Mouse (Mus musculus) CH12.LX (cell line): ENCODE measurements around the gene Gipc2. TPM values are rescaled to one million over a fixed set of nuclear protein-coding genes. Genes with fewer than 3 reads are reported as not detected.

Source experiments
- DNase-seq: peaks from one replicate; pipeline ENCODE4 v3.0.0-alpha.2; 2013; ENCODE audit errors: extremely low read depth
- H3K27ac ChIP-seq: 2 replicates; pipeline ENCODE4 v1.5.1; 2012; ENCODE audit warnings: low read depth, mild to moderate bottlenecking, control low read depth, moderate library complexity; ENCODE audit not compliant: insufficient read depth
- H3K27me3 ChIP-seq: replicated peaks from 2 replicates; pipeline ENCODE3; 2012; ENCODE audit warnings: inconsistent platforms
- H3K36me3 ChIP-seq, 2 experiments: replicated peaks in 1 of 2; 2 replicates each; pipeline versions ENCODE3 to v1.6.1; 2012; ENCODE audit warnings: inconsistent platforms in 1 of 2, low read length in 1 of 2, mild to moderate bottlenecking in 1 of 2, mixed read lengths in 1 of 2, moderate library complexity in 1 of 2; ENCODE audit not compliant: control insufficient read depth in 1 of 2, insufficient read depth in 1 of 2
- H3K4me1 ChIP-seq, 2 experiments: 2 replicates each; pipeline ENCODE4 v1.6.1; 2012; ENCODE audit warnings: inconsistent platforms in 1 of 2, moderate library complexity in 1 of 2; ENCODE audit not compliant: insufficient read depth in 2 of 2, control insufficient read depth in 1 of 2
- H3K4me2 ChIP-seq: 2 replicates; pipeline ENCODE4 v1.6.1; 2012; ENCODE audit warnings: low read depth, mild to moderate bottlenecking, control low read depth; ENCODE audit not compliant: poor library complexity, insufficient read depth, severe bottlenecking
- H3K4me3 ChIP-seq, 3 experiments: fragments of 150-350 bp in 1 of 3; sonication (generic) in 1 of 3; replicated peaks in 1 of 3; 2 replicates each; pipeline versions ENCODE3 to v1.5.1; 2011 to 2012; ENCODE audit warnings: low read depth in 2 of 3, low read length in 2 of 3, mild to moderate bottlenecking in 2 of 3, moderate library complexity in 2 of 3, control low read depth in 1 of 3, improper control_type of control experiment in 1 of 3, inconsistent platforms in 1 of 3, mixed read lengths in 1 of 3; ENCODE audit not compliant: poor library complexity in 1 of 3
- H3K79me2 ChIP-seq: replicated peaks from 2 replicates; pipeline ENCODE4 v1.6.1; 2012; ENCODE audit warnings: mild to moderate bottlenecking, moderate library complexity; ENCODE audit not compliant: control insufficient read depth, poor library complexity, insufficient read depth, severe bottlenecking; ENCODE audit errors: extremely low read depth
- H3K9ac ChIP-seq: 2 replicates; pipeline ENCODE4 v1.6.1; 2012; ENCODE audit warnings: low read depth, mild to moderate bottlenecking, control low read depth, moderate library complexity; ENCODE audit not compliant: insufficient read depth
- H3K9me3 ChIP-seq: replicated peaks from 2 replicates; pipeline ENCODE3; 2012; ENCODE audit warnings: low read length, inconsistent platforms, mixed read lengths
- CTCF ChIP-seq, 2 experiments: IDR thresholded peaks in 1 of 2; conservative IDR thresholded peaks in 1 of 2; 2 replicates each; pipeline ENCODE4 v1.5.1; 2011 to 2012; ENCODE audit warnings: low read depth in 2 of 2, low read length in 2 of 2, improper control_type of control experiment in 1 of 2, inconsistent platforms in 1 of 2, mild to moderate bottlenecking in 1 of 2, moderate library complexity in 1 of 2
- ETS1 ChIP-seq: conservative IDR thresholded peaks from 2 replicates; pipeline ENCODE4 v1.6.1; 2012; ENCODE audit warnings: low read depth, mild to moderate bottlenecking, inconsistent platforms, low read length, improper control_type of control experiment, moderate library complexity
- HCFC1 ChIP-seq: IDR thresholded peaks from 2 replicates; pipeline ENCODE4 v1.6.1; 2012; ENCODE audit warnings: low read depth, mild to moderate bottlenecking, inconsistent platforms, low read length, improper control_type of control experiment
- MAFK ChIP-seq: IDR thresholded peaks from 2 replicates; pipeline ENCODE4 v1.6.1; 2011; ENCODE audit warnings: low read length, improper control_type of control experiment; ENCODE audit not compliant: insufficient replicate concordance
- MAX ChIP-seq: IDR thresholded peaks from 2 replicates; pipeline ENCODE4 v1.6.1; 2011; ENCODE audit warnings: low read length, improper control_type of control experiment
- MAZ ChIP-seq: IDR thresholded peaks from 2 replicates; pipeline ENCODE4 v1.6.1; 2012; ENCODE audit warnings: low read depth, mild to moderate bottlenecking, inconsistent platforms, low read length, improper control_type of control experiment, moderate library complexity
- MEF2A ChIP-seq: IDR thresholded peaks from 2 replicates; pipeline ENCODE4 v1.6.1; 2014; ENCODE audit warnings: low read depth, mild to moderate bottlenecking, inconsistent platforms, low read length, improper control_type of control experiment, borderline replicate concordance
- NELFE ChIP-seq: IDR thresholded peaks from 2 replicates; pipeline ENCODE4 v1.6.1; 2011; ENCODE audit warnings: low read depth, low read length, improper control_type of control experiment
- PAX5 ChIP-seq: IDR thresholded peaks from 2 replicates; pipeline ENCODE4 v1.6.1; 2012; ENCODE audit warnings: low read length, inconsistent platforms, mixed read lengths
- POLR2A ChIP-seq: IDR thresholded peaks from 2 replicates; pipeline ENCODE4 v1.6.1; 2011; ENCODE audit warnings: low read depth, mild to moderate bottlenecking, improper control_type of control experiment, low read length
- SMC3 ChIP-seq: IDR thresholded peaks from 2 replicates; pipeline ENCODE4 v1.6.1; 2011; ENCODE audit warnings: low read depth, low read length, improper control_type of control experiment
- UBTF ChIP-seq: IDR thresholded peaks from 2 replicates; pipeline ENCODE4 v1.6.1; 2012; ENCODE audit warnings: low read depth, mild to moderate bottlenecking, inconsistent platforms, low read length, improper control_type of control experiment, moderate library complexity
- USF1 ChIP-seq: IDR thresholded peaks from 2 replicates; pipeline ENCODE4 v1.6.1; 2014; ENCODE audit warnings: low read depth, mild to moderate bottlenecking, inconsistent platforms, low read length, improper control_type of control experiment
- USF2 ChIP-seq: conservative IDR thresholded peaks from 2 replicates; pipeline ENCODE4 v1.6.1; 2011; ENCODE audit warnings: low read depth, low read length, improper control_type of control experiment
- ZC3H11A ChIP-seq: IDR thresholded peaks from 2 replicates; pipeline ENCODE4 v1.6.1; 2012; ENCODE audit warnings: low read depth, mild to moderate bottlenecking, inconsistent platforms, low read length, improper control_type of control experiment
- ZKSCAN1 ChIP-seq: IDR thresholded peaks from 2 replicates; pipeline ENCODE4 v1.6.1; 2012; ENCODE audit warnings: low read depth, inconsistent platforms, low read length, improper control_type of control experiment, borderline replicate concordance
- dilution Hi-C: fragments of 300-500 bp; cut with MboI; formaldehyde crosslinking; loops from 2 replicates; pipeline ENCODE4 v1.14.3; 2020; ENCODE audit warnings: low sequenced_read_pairs; ENCODE audit not compliant: extremely low pct_unique_long_range_greater_than_20kb, extremely low pct_ligation_motif_present
- in situ Hi-C: fragments of 300-500 bp; cut with MboI; formaldehyde crosslinking; loops from 3 replicates; pipeline ENCODE4 v1.14.3; 2019; ENCODE audit warnings: low sequenced_read_pairs, low pct_ligation_motif_present, low pct_unique_long_range_greater_than_20kb, mixed read lengths
- polyA plus RNA-seq: library from polyadenylated mRNA; unstranded; fragments of >175 nt; gene quantifications from 2 replicates; pipeline ENCODE4 v1.2.1, GENCODE M21; 2012; ENCODE audit warnings: low read depth; ENCODE audit not compliant: insufficient read length
- total RNA-seq, 2 experiments: library from RNA; depleted of rRNA; stranded (reverse); fragments of 300-350 nt in 1 of 2; fragments of >200 nt in 1 of 2; gene quantifications; 2 replicates each; pipeline ENCODE4 v1.2.3; 2012 to 2014

Gene Gipc2
- total and polyA plus RNA-seq, 3 experiments: 0.24 to 1.2 (median 0.38) TPM

DNA sequence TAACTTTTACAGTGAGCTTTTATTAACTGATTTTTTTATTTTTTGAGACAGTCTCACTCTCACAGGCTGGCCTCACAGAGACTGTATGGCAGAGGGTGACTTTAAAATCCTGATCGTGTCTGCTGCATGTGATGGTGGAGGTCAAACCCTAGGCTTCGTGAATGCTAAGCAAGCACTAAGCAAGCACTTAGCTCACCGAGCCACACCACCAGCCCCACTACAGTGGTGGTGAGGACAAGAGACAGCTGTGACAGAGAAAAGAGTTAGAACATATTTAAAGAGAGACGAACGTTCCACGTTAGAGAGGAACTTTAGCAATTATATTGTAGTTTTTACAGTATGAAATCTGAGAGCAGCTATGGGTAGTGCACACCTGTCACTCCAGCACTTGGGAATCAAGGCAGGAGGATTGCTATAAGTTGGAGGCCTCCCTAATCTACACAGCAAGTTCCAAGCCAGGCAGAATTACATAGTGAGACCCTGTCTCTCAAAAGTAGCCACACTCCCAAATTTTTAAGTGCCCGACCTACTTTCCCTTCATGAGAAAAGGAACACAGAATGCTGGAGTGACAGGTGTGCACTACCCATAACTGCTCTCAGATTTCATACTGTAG, 6.4 kb upstream of the Gipc2 start:
- DNase-seq: no peak
- no peaks in the 10 kb centered on the region for H3K79me2 ChIP-seq
- in situ Hi-C loops: no loop called here
- peaks cover 2% of the 10 kb centered on the region for H3K9me3 ChIP-seq
- H3K4me3 ChIP-seq: no peak overlapping the region
- H3K9ac ChIP-seq: no peak overlapping the region
- TF ChIP-seq CTCF (conservative IDR thresholded peaks at IDR 0.05 in 1 of 2, IDR thresholded peaks at IDR 0.05 in 1 of 2; ENCODE audit: low read depth in 2 of 2, low read length in 2 of 2) (no peak), UBTF (no peak), MAX (no peak), ZC3H11A (no peak), ZKSCAN1 (no peak), SMC3 (no peak), MAFK (no peak), HCFC1 (no peak), USF1 (no peak)
- no peak overlapping the region for H3K4me2 ChIP-seq
- H3K4me1 ChIP-seq: no peaks in the 10 kb centered on the region; a peak in 1 of 4 replicates
- no peak overlapping the region for H3K27ac ChIP-seq
- H3K36me3 ChIP-seq: no peaks in the 10 kb centered on the region
- H3K27me3 ChIP-seq: no peaks in the 10 kb centered on the region
- dilution Hi-C loops: no loop called here

GRCm38 (mm10) chr3:152171862-152172261, 5.8 kb upstream of the Gipc2 start:
- no peaks in the 10 kb centered on the region for H3K36me3 ChIP-seq
- in situ Hi-C loops: no loop called here
- no peak for DNase-seq
- no peak overlapping the region for H3K4me2 ChIP-seq
- dilution Hi-C loops: no loop called here
- H3K9ac ChIP-seq: no peak overlapping the region
- no peak overlapping the region for H3K4me3 ChIP-seq
- TF ChIP-seq NELFE: no peak
- TF ChIP-seq USF1: no peak
- no peak for TF ChIP-seq PAX5
- TF ChIP-seq MEF2A: no peak
- TF ChIP-seq SMC3: no peak
- no peak for TF ChIP-seq USF2
- TF ChIP-seq ETS1: no peak
- TF ChIP-seq MAZ: 0 out of 2 replicates have a peak, but pooled peaks have one; percentile 24
- no peaks in the 10 kb centered on the region for H3K27me3 ChIP-seq
- H3K79me2 ChIP-seq: no peaks in the 10 kb centered on the region
- H3K9me3 ChIP-seq: peaks cover 2% of the 10 kb centered on the region
- H3K4me1 ChIP-seq: no peaks in the 10 kb centered on the region; a peak in 1 of 4 replicates
- no peak overlapping the region for H3K27ac ChIP-seq

GRCm38 (mm10) chr3:152171236-152171635, 5.2 kb upstream of the Gipc2 start:
- DNase-seq: no peak
- Histone ChIP-seq H3K4me3 (no peak overlapping the region), H3K79me2 (no peaks in the 10 kb centered on the region)
- TF ChIP-seq UBTF (no peak), POLR2A (no peak), ETS1 (no peak)
- TF ChIP-seq, all 38 proteins: peak for 0
- no peaks in the 10 kb centered on the region; a peak in 1 of 4 replicates for H3K4me1 ChIP-seq
- in situ Hi-C loops (no loop called here), dilution Hi-C loops (no loop called here)
- H3K27me3 ChIP-seq: no peaks in the 10 kb centered on the region
- H3K36me3 ChIP-seq: no peaks in the 10 kb centered on the region
- no peak overlapping the region for H3K4me2 ChIP-seq
- H3K9ac ChIP-seq: no peak overlapping the region
- H3K9me3 ChIP-seq: peaks cover 2% of the 10 kb centered on the region
- H3K27ac ChIP-seq: no peak overlapping the region
